Mouse (Mus musculus) sigmoid colon, adult 10 weeks (tissue): ENCODE measurements around the gene Rest. TPM values are rescaled to one million over a fixed set of nuclear protein-coding genes. Genes with fewer than 3 reads are reported as not detected.

Experiments
- polyA plus RNA-seq: library from polyadenylated mRNA; stranded (reverse); fragments of 350-450 nt; fragmentation: Illumina TruSeq; extraction: RNeasy Lipid Tissue Mini Kit (QIAGEN cat#74804); gene quantifications from one replicate; pipeline ENCODE4 v1.2.3, GENCODE M21; 2014; ENCODE audit warnings: low read depth, low replicate concordance

Gene Rest
- polyA plus RNA-seq: 21.9 TPM

DNA sequence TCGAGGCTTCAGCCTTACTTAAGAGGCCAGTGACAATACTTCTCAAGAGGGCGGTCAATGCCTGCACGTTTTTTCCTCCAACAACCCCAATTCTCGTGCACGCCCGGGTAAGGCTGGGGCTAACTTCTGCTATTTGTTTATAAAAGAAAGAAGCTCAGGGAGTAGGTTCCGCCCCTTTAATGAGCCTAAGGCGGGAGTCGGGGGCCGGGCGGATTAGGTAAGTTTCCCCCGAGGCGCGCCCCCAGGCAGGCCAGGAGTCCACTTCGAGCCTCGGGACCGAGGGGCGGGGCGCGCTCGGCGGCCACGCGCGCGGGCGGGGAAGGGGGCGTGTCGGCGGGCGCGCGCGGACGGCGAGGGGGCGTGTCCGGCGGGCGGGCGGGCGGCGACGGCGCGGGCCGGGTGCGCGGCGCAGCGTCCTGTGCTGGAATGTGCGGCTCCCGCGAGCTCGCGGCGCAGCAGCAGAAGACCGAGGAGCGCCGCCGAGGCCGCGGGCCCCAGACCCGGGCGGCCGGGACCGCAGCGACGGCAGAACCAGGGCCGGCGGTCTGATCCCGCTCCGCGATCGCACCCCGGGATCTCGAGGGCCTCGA lies at the start of gene Rest:
TSS of gene Rest (plus strand) at position 411 of the 590 bp plus-strand sequence.

DNA sequence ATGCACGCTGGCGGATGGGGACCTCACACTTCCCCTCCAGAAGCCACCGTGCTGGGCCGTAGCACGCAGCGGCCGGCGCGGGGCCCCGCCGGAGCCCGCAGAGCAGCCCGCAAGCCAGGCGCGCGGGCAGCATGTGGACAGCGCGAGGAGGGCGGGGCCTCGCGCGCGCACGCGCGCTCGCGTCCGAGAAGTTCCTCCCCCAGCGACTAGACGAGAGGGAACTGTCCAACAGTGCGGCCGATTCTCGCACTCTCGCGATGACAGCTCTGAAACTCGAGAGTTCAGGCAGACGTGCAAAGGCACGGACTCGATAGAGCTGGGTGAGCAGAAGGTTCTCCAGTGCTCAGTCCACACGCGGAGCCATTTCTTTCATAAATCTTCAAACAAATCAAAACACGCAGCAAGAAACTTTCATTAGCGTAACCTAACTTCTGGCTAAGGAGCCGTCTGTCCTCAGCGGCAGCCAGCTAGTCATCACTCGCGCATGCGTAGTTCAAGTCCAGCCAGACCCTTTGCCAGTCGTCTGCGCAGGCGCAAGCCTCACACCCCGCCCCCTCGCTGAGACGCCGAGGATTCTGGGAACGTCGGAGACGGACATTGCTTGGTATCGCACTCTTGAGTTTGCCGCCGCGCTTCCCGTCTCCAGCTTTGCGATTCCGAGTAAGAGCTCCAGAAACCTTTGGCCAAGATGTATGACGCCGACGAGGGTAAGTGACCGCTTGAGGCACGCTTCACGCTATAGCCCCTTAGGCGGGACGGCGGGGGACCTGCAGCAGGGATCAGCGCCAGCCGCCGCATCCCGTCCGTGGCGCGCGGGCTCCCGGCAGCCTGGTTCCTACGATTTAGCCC lies 44.9 kb downstream of the Rest start, which contains the start of the genes Noa1 and Polr2b:
TSS of gene Noa1 (minus strand) at position 161 of the 849 bp plus-strand sequence.
TSS of gene Polr2b (plus strand) at position 224 of the 849 bp plus-strand sequence.

Other genes starting within 250 kb of the Rest start
- gene Thegl, start 249.5 kb upstream of the Rest start, polyA plus RNA-seq: not detected
- gene Hopx, start 150.4 kb upstream of the Rest start, polyA plus RNA-seq: 25.3 TPM
- not detected for gene Spink2, start 54.0 kb upstream of the Rest start, polyA plus RNA-seq
- 11.9 TPM for gene Noa1, start 44.6 kb downstream of the Rest start, polyA plus RNA-seq
- gene Polr2b, start 44.7 kb downstream of the Rest start, polyA plus RNA-seq: 53.0 TPM
- gene Igfbp7, start 142.6 kb downstream of the Rest start, polyA plus RNA-seq: 179 TPM